ENCODE assay signal across 11 mouse cellular contexts in the genomic region with DNA sequence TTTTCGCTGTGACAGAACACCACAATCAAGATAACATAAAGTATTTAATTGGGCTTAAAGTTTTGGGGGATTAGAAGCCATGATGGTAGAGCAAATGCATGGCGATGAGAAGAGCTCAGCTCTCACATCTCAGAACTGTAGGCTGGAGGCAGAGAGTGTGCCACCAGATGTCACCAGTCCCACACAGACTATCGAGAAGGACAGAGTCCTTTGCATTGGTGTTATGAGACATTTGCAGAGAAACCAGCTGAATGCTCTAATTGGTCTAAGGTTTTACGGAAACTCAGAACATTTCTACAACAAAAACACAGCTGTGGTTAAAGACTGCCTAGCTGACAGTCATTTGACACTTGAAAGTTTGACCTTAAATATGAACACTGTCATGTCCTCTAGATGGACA. TPM values are rescaled to one million over a fixed set of nuclear protein-coding genes. Genes with fewer than 3 reads are reported as not detected.
DNase-seq lines count a peak whose midpoint lies in the region; ATAC-seq and TF ChIP-seq lines count a peak whose summit lies in the region.
"Had no signal": no experiment of that assay in that cellular context is flagged by ENCODE, and none has a peak within 500 bp of the region (broad histone marks: within the 10 kb centered on the region; RNA-seq: fewer than 3 reads in every experiment).

No protein-coding gene starts in this region.

- H3K9me3 ChIP-seq in hindbrain, postnatal 0 days (ENCODE audit: low read length) = no peaks in the 10 kb centered on the region
- H3K9me3 ChIP-seq in hindbrain, embryonic 10.5 days = no peaks in the 10 kb centered on the region
- H3K9me3 ChIP-seq: embryonic facial prominence, embryonic 12.5 days; limb, embryonic 15.5 days had no signal

- TF ChIP-seq CTCF in hindbrain, postnatal 0 days (IDR thresholded peaks at IDR 0.05; ENCODE audit: low read depth) = peak; percentile 69

- peak; percentile 28 for DNase-seq in adrenal gland, postnatal 14 days
- no peak for DNase-seq in adrenal gland, adult 8-10 months
- DNase-seq in hindbrain, postnatal 0 days (ENCODE audit: low spot score) = peak; percentile 56
- DNase-seq in hindbrain, embryonic 10.5 days (ENCODE audit: low spot score) = no peak
- peak; percentile 18 for DNase-seq in thymus, postnatal 14 days
- no peak for DNase-seq in thymus, adult 18-20 months
- DNase-seq in testis, postnatal 14 days (ENCODE audit: low spot score) = no peak
- DNase-seq in right cerebral cortex, adult 18-20 months = no peak
- DNase-seq: gastrocnemius, postnatal 14 days had no signal

- no peak overlapping the region for H3K9ac ChIP-seq in hindbrain, postnatal 0 days (replicated peaks; ENCODE audit: low read length)
- H3K9ac ChIP-seq: embryonic facial prominence, embryonic 12.5 days; limb, embryonic 15.5 days had no signal

- no peak overlapping the region for H3K4me3 ChIP-seq in hindbrain, postnatal 0 days (ENCODE audit: low read length)
- no peak overlapping the region for H3K4me3 ChIP-seq in hindbrain, embryonic 10.5 days
- H3K4me3 ChIP-seq: embryonic facial prominence, embryonic 12.5 days; limb, embryonic 15.5 days had no signal

- 78% methylated on average over 4 of the region's 4 CpGs for WGBS in hindbrain, postnatal 0 days
- 88% methylated on average over 4 of the region's 4 CpGs for WGBS in hindbrain, embryonic 10.5 days

- no peaks in the 10 kb centered on the region for H3K27me3 ChIP-seq in hindbrain, postnatal 0 days (ENCODE audit: insufficient read depth, low read length)
- H3K27me3 ChIP-seq in hindbrain, embryonic 10.5 days (ENCODE audit: insufficient read depth, poor library complexity, severe bottlenecking) = no peaks in the 10 kb centered on the region
- H3K27me3 ChIP-seq: embryonic facial prominence, embryonic 12.5 days; limb, embryonic 15.5 days had no signal

- H3K4me1 ChIP-seq in hindbrain, postnatal 0 days (ENCODE audit: insufficient read depth, low read length) = no peaks in the 10 kb centered on the region
- H3K4me1 ChIP-seq in hindbrain, embryonic 10.5 days (replicated peaks) = no peaks in the 10 kb centered on the region
- H3K4me1 ChIP-seq: embryonic facial prominence, embryonic 12.5 days; limb, embryonic 15.5 days had no signal

- ATAC-seq in hindbrain, postnatal 0 days = peak; percentile 63

- no peak overlapping the region for H3K4me2 ChIP-seq in hindbrain, postnatal 0 days (ENCODE audit: low read depth, low read length)
- H3K4me2 ChIP-seq: embryonic facial prominence, embryonic 12.5 days; limb, embryonic 15.5 days had no signal

- no peak overlapping the region for H3K27ac ChIP-seq in hindbrain, postnatal 0 days
- H3K27ac ChIP-seq in hindbrain, embryonic 10.5 days = no peak overlapping the region
- H3K27ac ChIP-seq: embryonic facial prominence, embryonic 12.5 days; limb, embryonic 15.5 days had no signal

- H3K36me3 ChIP-seq in hindbrain, postnatal 0 days (ENCODE audit: insufficient read depth, low read length) = no peaks in the 10 kb centered on the region
- H3K36me3 ChIP-seq in hindbrain, embryonic 10.5 days = no peaks in the 10 kb centered on the region
- H3K36me3 ChIP-seq: limb, embryonic 15.5 days had no signal

RNA-seq across cellular contexts. Expression of gene AI597479, which starts 44.8 kb away (rescaled TPM):
- total RNA-seq in adrenal gland, postnatal 14 days (2021) = 14.6 and 16.6 TPM in 2 replicates
- total RNA-seq in adrenal gland, adult 8-10 months (2022) = 10 to 100 TPM; 15.6 to 21.4 (median 20.1) TPM
- total RNA-seq in hindbrain, postnatal 0 days (2014; rRNA removed) = 20.7 and 22.8 TPM in 2 replicates
- 28.8 and 29.5 TPM in 2 replicates for polyA plus RNA-seq in hindbrain, postnatal 0 days (2015; fragmentation: Nextera tagmentation; extraction: Ambion mirVana)
- polyA plus RNA-seq in hindbrain, embryonic 10.5 days (2016; fragmentation: Nextera tagmentation; extraction: Ambion mirVana) = 34.9 and 42.1 TPM in 2 replicates

RNA-seq across cellular contexts. Expression of gene Tgfbrap1, which starts 44.8 kb away (rescaled TPM):
- 25.1 and 25.8 TPM in 2 replicates for total RNA-seq in adrenal gland, postnatal 14 days (2021)
- 10 to 100 TPM; 34.5 to 43.4 (median 39.3) TPM for total RNA-seq in adrenal gland, adult 8-10 months (2022)
- 42.1 and 50.9 TPM in 2 replicates for total RNA-seq in hindbrain, postnatal 0 days (2014; rRNA removed)
- 13.3 and 13.6 TPM in 2 replicates for polyA plus RNA-seq in hindbrain, postnatal 0 days (2015; fragmentation: Nextera tagmentation; extraction: Ambion mirVana)
- polyA plus RNA-seq in hindbrain, embryonic 10.5 days (2016; fragmentation: Nextera tagmentation; extraction: Ambion mirVana) = 14.4 and 16.3 TPM in 2 replicates

RNA-seq across cellular contexts. Expression of gene Fhl2, which starts 53.5 kb away (rescaled TPM):
- total RNA-seq in adrenal gland, postnatal 14 days (2021) = 18.5 and 18.6 TPM in 2 replicates
- total RNA-seq in adrenal gland, adult 8-10 months (2022) = 10 to 100 TPM; 23.3 to 37.9 (median 32.1) TPM
- total RNA-seq in hindbrain, postnatal 0 days (2014; rRNA removed) = 29.7 and 37.7 TPM in 2 replicates
- 24.5 and 25.6 TPM in 2 replicates for polyA plus RNA-seq in hindbrain, postnatal 0 days (2015; fragmentation: Nextera tagmentation; extraction: Ambion mirVana)
- 7.6 and 11.2 TPM in 2 replicates for polyA plus RNA-seq in hindbrain, embryonic 10.5 days (2016; fragmentation: Nextera tagmentation; extraction: Ambion mirVana)

Comparison
In these comparisons a context has a peak if more than half of its experiments do, and no peak if none do; other contexts are left out.
1. DNase-seq: peak in adrenal gland, postnatal 14 days (single experiment), hindbrain, postnatal 0 days (single experiment) and thymus, postnatal 14 days (single experiment); none in adrenal gland, adult 8-10 months (single experiment), hindbrain, embryonic 10.5 days (single experiment), thymus, adult 18-20 months (0 of 2), testis, postnatal 14 days (single experiment) and right cerebral cortex, adult 18-20 months (single experiment).